Mouse (Mus musculus) kidney, adult 2 months (tissue): ENCODE results near the gene Tcf12. TPM values are rescaled to one million over a fixed set of nuclear protein-coding genes. Genes with fewer than 3 reads are reported as not detected.

ENCODE experiments used
- DNase-seq: peaks from one replicate; pipeline ENCODE4 v3.0.0; 2021
- H3K27ac ChIP-seq: fragments of 200-500 bp; 2 replicates; pipeline ENCODE4 v1.5.1; 2012; ENCODE audit warnings: low read depth, low read length, control low read depth, inconsistent platforms; ENCODE audit not compliant: insufficient read depth
- H3K27me3 ChIP-seq: fragments of 200-500 bp; replicated peaks from 2 replicates; pipeline ENCODE4 v1.6.1; 2012; ENCODE audit warnings: mild to moderate bottlenecking, moderate library complexity, low read length, inconsistent platforms; ENCODE audit not compliant: control insufficient read depth, insufficient read depth
- H3K36me3 ChIP-seq: fragments of 200-500 bp; 2 replicates; pipeline ENCODE4 v1.6.1; 2012; ENCODE audit warnings: mild to moderate bottlenecking, moderate library complexity, low read length, inconsistent platforms; ENCODE audit not compliant: control insufficient read depth, insufficient read depth
- H3K4me1 ChIP-seq: fragments of 200-500 bp; 2 replicates; pipeline ENCODE4 v1.6.1; 2011; ENCODE audit warnings: low read length; ENCODE audit not compliant: control insufficient read depth, insufficient read depth
- H3K4me3 ChIP-seq: fragments of 200-500 bp; 2 replicates; pipeline ENCODE4 v1.5.1; 2011; ENCODE audit warnings: mild to moderate bottlenecking, low read depth, low read length, control low read depth; ENCODE audit not compliant: insufficient read depth
- CTCF ChIP-seq: fragments of 200-500 bp; conservative IDR thresholded peaks from 2 replicates; pipeline ENCODE4 v1.5.1; 2011; ENCODE audit warnings: low read depth, mild to moderate bottlenecking, control low read depth, low read length, moderate library complexity, mixed read lengths; ENCODE audit not compliant: insufficient read depth, insufficient read length
- POLR2A ChIP-seq: fragments of 200-500 bp; IDR thresholded peaks from one replicate; pipeline ENCODE4 v1.6.1; 2011; ENCODE audit warnings: low read depth, low read length, control low read depth
- WGBS: fragments of 180-500 bp; shearing (Covaris S2); methylation state at CpG from one replicate; pipeline ENCODE4 v1.1.7; 2018; 5-methylcytosine and 5-hydroxymethylcytosine counted together
- polyA plus RNA-seq: library from polyadenylated mRNA; depleted of rRNA; stranded (reverse); fragments of >200 nt; gene quantifications from 2 replicates; pipeline ENCODE4 v1.2.3, GENCODE M21; 2012

Tcf12 gene
- polyA plus RNA-seq, 1 experiment, result 50.0 TPM

- Histone ChIP-seq H3K4me1 (no peaks in the 10 kb centered on the region; the same call in 1 of the 2 replicates), H3K27ac (no peak overlapping the region), H3K4me3 (no peak overlapping the region), H3K27me3 (no peaks in the 10 kb centered on the region), H3K36me3 (no peaks in the 10 kb centered on the region)
- DNase-seq, result no peak
- TF ChIP-seq POLR2A (no peak), CTCF (no peak)
- 98% methylated on average over 1 of the region's 1 CpGs for WGBS
These were observed 95.7 kb downstream of the Tcf12 start for GRCm38 (mm10) chr9:72016021-72016420.

GRCm38 (mm10) chr9:72014585-72015381 is 96.9 kb downstream of the Tcf12 start:
- WGBS, result 81% methylated on average over 4 of the region's 4 CpGs
- Histone ChIP-seq H3K27me3 (no peaks in the 10 kb centered on the region), H3K4me3 (no peak overlapping the region), H3K36me3 (no peaks in the 10 kb centered on the region), H3K4me1 (no peaks in the 10 kb centered on the region; the same call in 1 of the 2 replicates), H3K27ac (no peak overlapping the region)
- TF ChIP-seq CTCF, result no peak
- no peak for TF ChIP-seq POLR2A
- no peak for DNase-seq

- no peaks in the 10 kb centered on the region for H3K27me3 ChIP-seq
- no peaks in the 10 kb centered on the region for H3K36me3 ChIP-seq
- H3K4me3 ChIP-seq, result no peak overlapping the region
- no peak for DNase-seq
- TF ChIP-seq POLR2A, result no peak
- H3K27ac ChIP-seq, result no peak overlapping the region
- H3K4me1 ChIP-seq, result no peaks in the 10 kb centered on the region; the same call in 1 of the 2 replicates
- 93% methylated on average over 1 of the region's 1 CpGs for WGBS
These were observed 98.1 kb downstream of the Tcf12 start for GRCm38 (mm10) chr9:72013541-72013940.

GRCm38 (mm10) chr9:72008634-72009033 is 103.0 kb downstream of the Tcf12 start:
- Histone ChIP-seq H3K4me1 (no peaks in the 10 kb centered on the region), H3K27me3 (no peaks in the 10 kb centered on the region), H3K36me3 (no peaks in the 10 kb centered on the region), H3K4me3 (no peak overlapping the region), H3K27ac (no peak overlapping the region)
- WGBS, result 73% methylated on average over 1 of the region's 1 CpGs
- no peak for DNase-seq
- no peak for TF ChIP-seq CTCF
- TF ChIP-seq POLR2A, result no peak

- TF ChIP-seq CTCF, result no peak
- TF ChIP-seq POLR2A, result no peak
- H3K4me1 ChIP-seq, result peaks cover 14% of the 10 kb centered on the region
- H3K4me3 ChIP-seq, result no peak overlapping the region
- no peak for DNase-seq
- no peaks in the 10 kb centered on the region for H3K27me3 ChIP-seq
- WGBS, result 87% methylated on average over 3 of the region's 3 CpGs
- H3K27ac ChIP-seq, result no peak overlapping the region
- no peaks in the 10 kb centered on the region for H3K36me3 ChIP-seq
These were observed 120.5 kb downstream of the Tcf12 start for GRCm38 (mm10) chr9:71991147-71991546.

GRCm38 (mm10) chr9:71990376-71990775 is 121.3 kb downstream of the Tcf12 start:
- H3K27ac ChIP-seq, result peak overlapping the region; percentile 56
- H3K4me3 ChIP-seq, result no peak overlapping the region
- DNase-seq, result no peak
- H3K27me3 ChIP-seq, result no peaks in the 10 kb centered on the region
- no peaks in the 10 kb centered on the region for H3K36me3 ChIP-seq
- WGBS, result 55% methylated on average over 1 of the region's 1 CpGs
- TF ChIP-seq CTCF (no peak), POLR2A (no peak)
- H3K4me1 ChIP-seq, result peaks cover 14% of the 10 kb centered on the region

GRCm38 (mm10) chr9:71989663-71990062 is 122.0 kb downstream of the Tcf12 start:
- WGBS, result 22% methylated on average over 1 of the region's 1 CpGs
- TF ChIP-seq CTCF (no peak), POLR2A (no peak)
- H3K27me3 ChIP-seq, result no peaks in the 10 kb centered on the region

GRCm38 (mm10) chr9:71986716-71987115 is 125.0 kb downstream of the Tcf12 start:
- Histone ChIP-seq H3K27me3 (no peaks in the 10 kb centered on the region), H3K36me3 (no peaks in the 10 kb centered on the region), H3K4me3 (no peak overlapping the region), H3K4me1 (peaks cover 8% of the 10 kb centered on the region; the same call in 1 of the 2 replicates), H3K27ac (no peak overlapping the region)
- no peak for DNase-seq
- TF ChIP-seq CTCF, result no peak
- no peak for TF ChIP-seq POLR2A
- 91% methylated on average over 2 of the region's 2 CpGs for WGBS

More at GRCm38 (mm10) chr9:71989663-71990062, 122.0 kb downstream of the Tcf12 start:
- no peaks in the 10 kb centered on the region for H3K36me3 ChIP-seq
- no peak overlapping the region for H3K27ac ChIP-seq
- H3K4me1 ChIP-seq, result peaks cover 14% of the 10 kb centered on the region
- no peak overlapping the region for H3K4me3 ChIP-seq
- no peak for DNase-seq
